14 mouse cellular contexts compared by ENCODE assay signal in genomic region chr9:106212594-106212981, GRCm38 (mm10). TPM values are rescaled to one million over a fixed set of nuclear protein-coding genes. Genes with fewer than 3 reads are reported as not detected.
DNase-seq lines count a peak whose midpoint lies in the region; ATAC-seq and TF ChIP-seq lines count a peak whose summit lies in the region.
"Had no signal": no experiment of that assay in that cellular context is flagged by ENCODE, and none has a peak within 500 bp of the region (broad histone marks: within the 10 kb centered on the region; RNA-seq: fewer than 3 reads in every experiment).

No protein-coding gene starts in this region.

- no peak for DNase-seq in heart, postnatal 14 days
- no peak for DNase-seq in midbrain, embryonic 10.5 days (ENCODE audit: low spot score)
- DNase-seq in midbrain, embryonic 11.5 days (ENCODE audit: low spot score, missing footprints): no peak
- peak; percentile 39 for DNase-seq in R1 (ENCODE audit: low read depth, low spot score)
- no peak for DNase-seq in lung, postnatal 0 days (ENCODE audit: low spot score)
- DNase-seq: adrenal gland, adult 8-10 months had no signal

- H3K27ac ChIP-seq in heart, embryonic 14.5 days (replicated peaks in 1 of 2; ENCODE audit: control insufficient read depth in 1 of 2, insufficient read depth in 1 of 2, low read depth in 2 of 2, low read length in 2 of 2): no peak overlapping the region
- peak overlapping the region; percentile 78 for H3K27ac ChIP-seq in midbrain, embryonic 10.5 days (replicated peaks)
- no peak overlapping the region for H3K27ac ChIP-seq in midbrain, embryonic 11.5 days (ENCODE audit: low read depth, low read length)
- H3K27ac ChIP-seq in intestine, postnatal 0 days (ENCODE audit: low read depth, low read length): no peak overlapping the region
- no peak overlapping the region for H3K27ac ChIP-seq in lung, postnatal 0 days (ENCODE audit: low read length)
- H3K27ac ChIP-seq: heart, embryonic 15.5 days; liver, embryonic 14.5 days had no signal

- H3K9me3 ChIP-seq in heart, embryonic 14.5 days (ENCODE audit: control insufficient read depth, low read length): no peaks in the 10 kb centered on the region
- no peaks in the 10 kb centered on the region for H3K9me3 ChIP-seq in midbrain, embryonic 10.5 days (replicated peaks)
- H3K9me3 ChIP-seq in midbrain, embryonic 11.5 days (ENCODE audit: control insufficient read depth, low read length): no peaks in the 10 kb centered on the region
- H3K9me3 ChIP-seq in intestine, postnatal 0 days (ENCODE audit: control insufficient read depth): no peaks in the 10 kb centered on the region
- H3K9me3 ChIP-seq in lung, postnatal 0 days (ENCODE audit: low read length): no peaks in the 10 kb centered on the region
- H3K9me3 ChIP-seq: heart, embryonic 15.5 days; hindbrain, embryonic 10.5 days; megakaryocyte, embryonic 14.5 days had no signal

- no peak for ATAC-seq in heart, embryonic 14.5 days (ENCODE audit: insufficient number of reproducible peaks, insufficient read depth, low FRiP score, low read depth)
- no peak for ATAC-seq in midbrain, embryonic 11.5 days (ENCODE audit: low FRiP score)
- no peak for ATAC-seq in intestine, postnatal 0 days
- ATAC-seq in lung, postnatal 0 days: no peak

- no peaks in the 10 kb centered on the region for H3K27me3 ChIP-seq in heart, embryonic 14.5 days (ENCODE audit: control insufficient read depth, insufficient read depth, low read length)
- no peaks in the 10 kb centered on the region for H3K27me3 ChIP-seq in midbrain, embryonic 10.5 days (ENCODE audit: low read depth, poor library complexity, severe bottlenecking)
- H3K27me3 ChIP-seq in midbrain, embryonic 11.5 days (ENCODE audit: control insufficient read depth, insufficient read depth, low read length): no peaks in the 10 kb centered on the region
- no peaks in the 10 kb centered on the region for H3K27me3 ChIP-seq in intestine, postnatal 0 days (replicated peaks; ENCODE audit: control insufficient read depth, insufficient read depth, low read length)
- no peaks in the 10 kb centered on the region for H3K27me3 ChIP-seq in lung, postnatal 0 days (replicated peaks; ENCODE audit: insufficient read depth, low read length)
- H3K27me3 ChIP-seq: heart, embryonic 15.5 days; megakaryocyte, embryonic 14.5 days had no signal

- peaks cover 44% of the 10 kb centered on the region for H3K36me3 ChIP-seq in heart, embryonic 14.5 days (ENCODE audit: control insufficient read depth, insufficient read depth, low read length)
- peaks cover 50% of the 10 kb centered on the region for H3K36me3 ChIP-seq in midbrain, embryonic 10.5 days
- peaks cover 2% of the 10 kb centered on the region; the same call in 1 of the 2 replicates for H3K36me3 ChIP-seq in midbrain, embryonic 11.5 days (ENCODE audit: control insufficient read depth, insufficient read depth, low read length)
- peaks cover 36% of the 10 kb centered on the region for H3K36me3 ChIP-seq in intestine, postnatal 0 days (ENCODE audit: control insufficient read depth, insufficient read depth)
- H3K36me3 ChIP-seq in lung, postnatal 0 days (ENCODE audit: insufficient read depth, low read length): peaks cover 23% of the 10 kb centered on the region

- no peak for TF ChIP-seq CTCF in intestine, postnatal 0 days (IDR thresholded peaks at IDR 0.05; ENCODE audit: low read depth)
- no peak for TF ChIP-seq CTCF in lung, postnatal 0 days (IDR thresholded peaks at IDR 0.05)

- H3K9ac ChIP-seq in heart, embryonic 14.5 days (ENCODE audit: low read length): no peak overlapping the region
- H3K9ac ChIP-seq in midbrain, embryonic 11.5 days (ENCODE audit: low read length): no peak overlapping the region
- no peak overlapping the region for H3K9ac ChIP-seq in intestine, postnatal 0 days (ENCODE audit: low read depth, low read length)
- no peak overlapping the region for H3K9ac ChIP-seq in lung, postnatal 0 days (replicated peaks; ENCODE audit: low read depth)
- H3K9ac ChIP-seq: heart, embryonic 15.5 days; liver, embryonic 14.5 days had no signal

- TF ChIP-seq EP300 in lung, postnatal 0 days (IDR thresholded peaks at IDR 0.05): no peak

- peak overlapping the region; percentile 69 for H3K4me2 ChIP-seq in heart, embryonic 14.5 days (ENCODE audit: low read length)
- no peak overlapping the region for H3K4me2 ChIP-seq in midbrain, embryonic 11.5 days
- H3K4me2 ChIP-seq in intestine, postnatal 0 days (replicated peaks; ENCODE audit: low read depth): 0 out of 2 replicates have a peak overlapping the region, but pooled peaks have one; percentile 65
- H3K4me2 ChIP-seq in lung, postnatal 0 days (replicated peaks; ENCODE audit: low read depth, low read length): no peak overlapping the region

- peaks cover 6 to 11% of the 10 kb centered on the region in 2 experiments; a peak in 3 of 4 replicates for H3K4me1 ChIP-seq in heart, embryonic 14.5 days (ENCODE audit: control insufficient read depth in 2 of 2, insufficient read depth in 2 of 2, low read length in 2 of 2)
- H3K4me1 ChIP-seq in midbrain, embryonic 10.5 days: peaks cover 20% of the 10 kb centered on the region
- peaks cover 10% of the 10 kb centered on the region for H3K4me1 ChIP-seq in midbrain, embryonic 11.5 days (ENCODE audit: control insufficient read depth, insufficient read depth, low read length)
- H3K4me1 ChIP-seq in intestine, postnatal 0 days (replicated peaks; ENCODE audit: control insufficient read depth, insufficient read depth, low read length): no peaks in the 10 kb centered on the region
- no peaks in the 10 kb centered on the region for H3K4me1 ChIP-seq in lung, postnatal 0 days (ENCODE audit: insufficient read depth, low read depth, low read length)

- intact Hi-C loops in heart, postnatal 14 days (cut with DNase I): loop anchor here (2.0 to 5.0 kb wide), 4 partner anchors 34 to 68 kb away; partner anchors contain the start of genes Glyctk, Poc1a and Wdr82

- 74% methylated on average over 12 of the region's 12 CpGs for WGBS in heart, embryonic 14.5 days
- WGBS in midbrain, embryonic 10.5 days: 90% methylated on average over 12 of the region's 12 CpGs
- WGBS in midbrain, embryonic 11.5 days: 93% methylated on average over 12 of the region's 12 CpGs
- 63% methylated on average over 12 of the region's 12 CpGs for WGBS in intestine, postnatal 0 days
- WGBS in lung, postnatal 0 days: 70% methylated on average over 12 of the region's 12 CpGs

- H3K4me3 ChIP-seq in heart, embryonic 14.5 days (ENCODE audit: control insufficient read depth in 1 of 2, insufficient read depth in 1 of 2, low read depth in 1 of 2, low read length in 2 of 2): no peak overlapping the region
- H3K4me3 ChIP-seq in midbrain, embryonic 10.5 days: no peak overlapping the region
- no peak overlapping the region for H3K4me3 ChIP-seq in midbrain, embryonic 11.5 days (ENCODE audit: low read depth, low read length)
- H3K4me3 ChIP-seq in intestine, postnatal 0 days (ENCODE audit: low read depth, low read length): no peak overlapping the region
- H3K4me3 ChIP-seq in lung, postnatal 0 days (ENCODE audit: low read depth, low read length): no peak overlapping the region
- H3K4me3 ChIP-seq: heart, embryonic 15.5 days had no signal

RNA-seq across cellular contexts. Expression of gene Twf2, which starts 9.7 kb away (rescaled TPM):
- polyA plus RNA-seq in heart, embryonic 14.5 days (2014; fragmentation: Nextera tagmentation; extraction: Ambion mirVana): 45.5 and 48.8 TPM in 2 replicates
- total RNA-seq in heart, postnatal 14 days (2021): 100 to 1,000 TPM; 122 to 142 TPM
- polyA plus RNA-seq in midbrain, embryonic 10.5 days (2016; fragmentation: Nextera tagmentation; extraction: Ambion mirVana): 69.7 and 74.8 TPM in 2 replicates
- polyA plus RNA-seq in midbrain, embryonic 11.5 days (2014; fragmentation: Nextera tagmentation; extraction: Ambion mirVana): 55.6 and 61.4 TPM in 2 replicates
- 21.9 and 25.6 TPM in 2 replicates for polyA plus RNA-seq in intestine, postnatal 0 days (2015; fragmentation: Nextera tagmentation; extraction: Ambion mirVana)
- 64.2 and 64.6 TPM in 2 replicates for polyA plus RNA-seq in lung, postnatal 0 days (2015; fragmentation: Nextera tagmentation; extraction: Ambion mirVana)

RNA-seq across cellular contexts. Expression of gene Tlr9, which starts 9.8 kb away (rescaled TPM):
- polyA plus RNA-seq in heart, embryonic 14.5 days (2014; fragmentation: Nextera tagmentation; extraction: Ambion mirVana): 0.05 and 0.09 TPM in 2 replicates
- total RNA-seq in heart, postnatal 14 days (2021): under 1 TPM; 0.55 to 0.88 TPM
- 0.05 TPM in 1 of 2 replicates, not detected in the other for polyA plus RNA-seq in midbrain, embryonic 10.5 days (2016; fragmentation: Nextera tagmentation; extraction: Ambion mirVana)
- 0.15 TPM in 1 of 2 replicates, not detected in the other for polyA plus RNA-seq in midbrain, embryonic 11.5 days (2014; fragmentation: Nextera tagmentation; extraction: Ambion mirVana)
- 0.08 and 0.09 TPM in 2 replicates for polyA plus RNA-seq in intestine, postnatal 0 days (2015; fragmentation: Nextera tagmentation; extraction: Ambion mirVana)
- polyA plus RNA-seq in lung, postnatal 0 days (2015; fragmentation: Nextera tagmentation; extraction: Ambion mirVana): 0.12 and 0.15 TPM in 2 replicates
- polyA plus RNA-seq: forebrain, embryonic 14.5 days; hindbrain, embryonic 10.5 days; limb, embryonic 11.5 days had no signal

RNA-seq across cellular contexts. Expression of gene Ppm1m, which starts 13.0 kb away (rescaled TPM):
- polyA plus RNA-seq in heart, embryonic 14.5 days (2014; fragmentation: Nextera tagmentation; extraction: Ambion mirVana): 19.1 and 19.4 TPM in 2 replicates
- total RNA-seq in heart, postnatal 14 days (2021): 10 to 100 TPM; 11.8 to 15.2 TPM
- polyA plus RNA-seq in midbrain, embryonic 10.5 days (2016; fragmentation: Nextera tagmentation; extraction: Ambion mirVana): 46.2 and 52.1 TPM in 2 replicates
- polyA plus RNA-seq in midbrain, embryonic 11.5 days (2014; fragmentation: Nextera tagmentation; extraction: Ambion mirVana): 23.6 and 26.9 TPM in 2 replicates
- 10.0 and 10.8 TPM in 2 replicates for polyA plus RNA-seq in intestine, postnatal 0 days (2015; fragmentation: Nextera tagmentation; extraction: Ambion mirVana)
- polyA plus RNA-seq in lung, postnatal 0 days (2015; fragmentation: Nextera tagmentation; extraction: Ambion mirVana): 33.4 and 37.2 TPM in 2 replicates

RNA-seq across cellular contexts. Expression of gene Alas1, which starts 35.9 kb away (rescaled TPM):
- 162 and 181 TPM in 2 replicates for polyA plus RNA-seq in heart, embryonic 14.5 days (2014; fragmentation: Nextera tagmentation; extraction: Ambion mirVana)
- total RNA-seq in heart, postnatal 14 days (2021): 100 to 1,000 TPM; 562 to 652 TPM
- 71.1 and 82.7 TPM in 2 replicates for polyA plus RNA-seq in midbrain, embryonic 10.5 days (2016; fragmentation: Nextera tagmentation; extraction: Ambion mirVana)
- polyA plus RNA-seq in midbrain, embryonic 11.5 days (2014; fragmentation: Nextera tagmentation; extraction: Ambion mirVana): 91.0 and 91.4 TPM in 2 replicates
- polyA plus RNA-seq in intestine, postnatal 0 days (2015; fragmentation: Nextera tagmentation; extraction: Ambion mirVana): 81.2 and 82.9 TPM in 2 replicates
- 292 and 310 TPM in 2 replicates for polyA plus RNA-seq in lung, postnatal 0 days (2015; fragmentation: Nextera tagmentation; extraction: Ambion mirVana)

RNA-seq across cellular contexts. Expression of gene Wdr82, which starts 41.9 kb away (rescaled TPM):
- 19.6 and 22.6 TPM in 2 replicates for polyA plus RNA-seq in heart, embryonic 14.5 days (2014; fragmentation: Nextera tagmentation; extraction: Ambion mirVana)
- total RNA-seq in heart, postnatal 14 days (2021): 10 to 100 TPM; 54.4 to 63.1 TPM
- 23.4 and 29.3 TPM in 2 replicates for polyA plus RNA-seq in midbrain, embryonic 10.5 days (2016; fragmentation: Nextera tagmentation; extraction: Ambion mirVana)
- 30.2 and 32.6 TPM in 2 replicates for polyA plus RNA-seq in midbrain, embryonic 11.5 days (2014; fragmentation: Nextera tagmentation; extraction: Ambion mirVana)
- polyA plus RNA-seq in intestine, postnatal 0 days (2015; fragmentation: Nextera tagmentation; extraction: Ambion mirVana): 10.6 and 11.3 TPM in 2 replicates
- 11.3 and 13.2 TPM in 2 replicates for polyA plus RNA-seq in lung, postnatal 0 days (2015; fragmentation: Nextera tagmentation; extraction: Ambion mirVana)

Comparison
In these comparisons a context has a peak if more than half of its experiments do, and no peak if none do; other contexts are left out.
1. H3K4me2 ChIP-seq: peak in heart, embryonic 14.5 days (single experiment) and intestine, postnatal 0 days (single experiment); none in midbrain, embryonic 11.5 days (single experiment) and lung, postnatal 0 days (single experiment).